Mouse (Mus musculus): Measurements from ENCODE around the gene Dtx3. TPM values are rescaled to one million over a fixed set of nuclear protein-coding genes. Genes with fewer than 3 reads are reported as not detected.
A peak's percentile ranks its signal among the peaks of the same experiment; 100 is the strongest.

Gene Dtx3
- polyA plus RNA-seq, 1 experiment: 67.9 TPM

GRCm38 (mm10) chr10:127188465-127189115, 6.9 kb downstream of the Dtx3 start:
- H3K27ac ChIP-seq (ENCODE audit: insufficient read depth, low read length): no peak overlapping the region
- peaks cover 25% of the 10 kb centered on the region for H3K27me3 ChIP-seq (ENCODE audit: control insufficient read depth, insufficient read depth, low read length)
- H3K36me3 ChIP-seq (ENCODE audit: control insufficient read depth, insufficient read depth, low read length): no peaks in the 10 kb centered on the region
- TF ChIP-seq CTCF (IDR thresholded peaks at IDR 0.05; ENCODE audit: extremely low read depth, insufficient read depth, insufficient read length, insufficient replicate concordance) (no peak), POLR2A (IDR thresholded peaks at IDR 0.05; ENCODE audit: low read depth, low read length) (no peak)
- peaks cover 14% of the 10 kb centered on the region for H3K4me1 ChIP-seq (ENCODE audit: control insufficient read depth, insufficient read depth, insufficient read length)
- 1% methylated on average over 42 of the region's 46 CpGs for WGBS
- peak overlapping the region; percentile 51 for H3K4me3 ChIP-seq (ENCODE audit: extremely low read depth, insufficient read depth, insufficient read length)
- DNase-seq (ENCODE audit: low read depth in 1 of 2, low spot score in 2 of 2): no peak

- peak overlapping the region; percentile 51; the same call in 1 of the 2 replicates for H3K4me3 ChIP-seq (ENCODE audit: extremely low read depth, insufficient read depth, insufficient read length)
- H3K36me3 ChIP-seq (ENCODE audit: control insufficient read depth, insufficient read depth, low read length): no peaks in the 10 kb centered on the region
- peaks cover 26% of the 10 kb centered on the region for H3K27me3 ChIP-seq (ENCODE audit: control insufficient read depth, insufficient read depth, low read length)
- no peak overlapping the region for H3K27ac ChIP-seq (ENCODE audit: insufficient read depth, low read length)
- TF ChIP-seq CTCF (IDR thresholded peaks at IDR 0.05; ENCODE audit: extremely low read depth, insufficient read depth, insufficient read length, insufficient replicate concordance) (no peak), POLR2A (IDR thresholded peaks at IDR 0.05; ENCODE audit: low read depth, low read length) (no peak)
- DNase-seq (ENCODE audit: low read depth in 1 of 2, low spot score in 2 of 2): no peak
- peaks cover 14% of the 10 kb centered on the region for H3K4me1 ChIP-seq (ENCODE audit: control insufficient read depth, insufficient read depth, insufficient read length)
- 6% methylated on average over 21 of the region's 21 CpGs for WGBS
Measured at GRCm38 (mm10) chr10:127188079-127188453, 7.5 kb downstream of the Dtx3 start.

GRCm38 (mm10) chr10:127187371-127188078, 8.0 kb downstream of the Dtx3 start:
- 79% methylated on average over 10 of the region's 10 CpGs for WGBS
- no peak overlapping the region for H3K27ac ChIP-seq (ENCODE audit: insufficient read depth, low read length)
- DNase-seq (ENCODE audit: low read depth in 1 of 2, low spot score in 2 of 2): no peak
- H3K4me3 ChIP-seq (ENCODE audit: extremely low read depth, insufficient read depth, insufficient read length): no peak overlapping the region
- H3K4me1 ChIP-seq (ENCODE audit: control insufficient read depth, insufficient read depth, insufficient read length): peaks cover 14% of the 10 kb centered on the region
- peaks cover 26% of the 10 kb centered on the region for H3K27me3 ChIP-seq (ENCODE audit: control insufficient read depth, insufficient read depth, low read length)
- H3K36me3 ChIP-seq (ENCODE audit: control insufficient read depth, insufficient read depth, low read length): no peaks in the 10 kb centered on the region
- no peak for TF ChIP-seq POLR2A (IDR thresholded peaks at IDR 0.05; ENCODE audit: low read depth, low read length)
- TF ChIP-seq CTCF (IDR thresholded peaks at IDR 0.05; ENCODE audit: extremely low read depth, insufficient read depth, insufficient read length, insufficient replicate concordance): no peak

GRCm38 (mm10) chr10:127186451-127186850, 9.1 kb downstream of the Dtx3 start:
- no peak for DNase-seq (ENCODE audit: low read depth in 1 of 2, low spot score in 2 of 2)
- H3K4me1 ChIP-seq (ENCODE audit: control insufficient read depth, insufficient read depth, insufficient read length): peaks cover 14% of the 10 kb centered on the region
- no peak overlapping the region for H3K4me3 ChIP-seq (ENCODE audit: extremely low read depth, insufficient read depth, insufficient read length)
- 91% methylated on average over 1 of the region's 1 CpGs for WGBS
- H3K27ac ChIP-seq (ENCODE audit: insufficient read depth, low read length): no peak overlapping the region
- H3K27me3 ChIP-seq (ENCODE audit: control insufficient read depth, insufficient read depth, low read length): peaks cover 26% of the 10 kb centered on the region
- TF ChIP-seq CTCF (IDR thresholded peaks at IDR 0.05; ENCODE audit: extremely low read depth, insufficient read depth, insufficient read length, insufficient replicate concordance): no peak
- no peak for TF ChIP-seq POLR2A (IDR thresholded peaks at IDR 0.05; ENCODE audit: low read depth, low read length)
- no peaks in the 10 kb centered on the region for H3K36me3 ChIP-seq (ENCODE audit: control insufficient read depth, insufficient read depth, low read length)

- peaks cover 26% of the 10 kb centered on the region for H3K27me3 ChIP-seq (ENCODE audit: control insufficient read depth, insufficient read depth, low read length)
- H3K27ac ChIP-seq (ENCODE audit: insufficient read depth, low read length): no peak overlapping the region
- H3K4me1 ChIP-seq (ENCODE audit: control insufficient read depth, insufficient read depth, insufficient read length): peaks cover 14% of the 10 kb centered on the region
- no peaks in the 10 kb centered on the region for H3K36me3 ChIP-seq (ENCODE audit: control insufficient read depth, insufficient read depth, low read length)
- no peak overlapping the region for H3K4me3 ChIP-seq (ENCODE audit: extremely low read depth, insufficient read depth, insufficient read length)
- WGBS: 88% methylated on average over 15 of the region's 15 CpGs
- no peak for DNase-seq (ENCODE audit: low read depth in 1 of 2, low spot score in 2 of 2)
- TF ChIP-seq CTCF (IDR thresholded peaks at IDR 0.05; ENCODE audit: extremely low read depth, insufficient read depth, insufficient read length, insufficient replicate concordance) (no peak), POLR2A (IDR thresholded peaks at IDR 0.05; ENCODE audit: low read depth, low read length) (no peak)
Measured at GRCm38 (mm10) chr10:127185506-127185905, 10.0 kb downstream of the Dtx3 start.

GRCm38 (mm10) chr10:127185101-127185500, 10.4 kb downstream of the Dtx3 start:
- Histone ChIP-seq H3K4me1 (ENCODE audit: control insufficient read depth, insufficient read depth, insufficient read length) (peaks cover 15% of the 10 kb centered on the region), H3K36me3 (ENCODE audit: control insufficient read depth, insufficient read depth, low read length) (no peaks in the 10 kb centered on the region), H3K4me3 (ENCODE audit: extremely low read depth, insufficient read depth, insufficient read length) (no peak overlapping the region), H3K27me3 (ENCODE audit: control insufficient read depth, insufficient read depth, low read length) (peaks cover 26% of the 10 kb centered on the region), H3K27ac (ENCODE audit: insufficient read depth, low read length) (no peak overlapping the region)
- no peak for DNase-seq (ENCODE audit: low read depth in 1 of 2, low spot score in 2 of 2)
- no peak for TF ChIP-seq POLR2A (IDR thresholded peaks at IDR 0.05; ENCODE audit: low read depth, low read length)
- TF ChIP-seq CTCF (IDR thresholded peaks at IDR 0.05; ENCODE audit: extremely low read depth, insufficient read depth, insufficient read length, insufficient replicate concordance): no peak
- 76% methylated on average over 9 of the region's 9 CpGs for WGBS

- no peak for TF ChIP-seq POLR2A (IDR thresholded peaks at IDR 0.05; ENCODE audit: low read depth, low read length)
- TF ChIP-seq CTCF (IDR thresholded peaks at IDR 0.05; ENCODE audit: extremely low read depth, insufficient read depth, insufficient read length, insufficient replicate concordance): no peak
- DNase-seq (ENCODE audit: low read depth in 1 of 2, low spot score in 2 of 2): no peak
- Histone ChIP-seq H3K27me3 (ENCODE audit: control insufficient read depth, insufficient read depth, low read length) (peaks cover 24% of the 10 kb centered on the region), H3K4me3 (ENCODE audit: extremely low read depth, insufficient read depth, insufficient read length) (no peak overlapping the region), H3K36me3 (ENCODE audit: control insufficient read depth, insufficient read depth, low read length) (no peaks in the 10 kb centered on the region), H3K27ac (ENCODE audit: insufficient read depth, low read length) (no peak overlapping the region), H3K4me1 (ENCODE audit: control insufficient read depth, insufficient read depth, insufficient read length) (peaks cover 9% of the 10 kb centered on the region)
- WGBS: 29% methylated on average over 20 of the region's 20 CpGs
Measured at GRCm38 (mm10) chr10:127183759-127184158, 11.8 kb downstream of the Dtx3 start.

All from spleen, adult 2 months (tissue).